ENCODE assay signal across 35 mouse cellular contexts in the genomic region with DNA sequence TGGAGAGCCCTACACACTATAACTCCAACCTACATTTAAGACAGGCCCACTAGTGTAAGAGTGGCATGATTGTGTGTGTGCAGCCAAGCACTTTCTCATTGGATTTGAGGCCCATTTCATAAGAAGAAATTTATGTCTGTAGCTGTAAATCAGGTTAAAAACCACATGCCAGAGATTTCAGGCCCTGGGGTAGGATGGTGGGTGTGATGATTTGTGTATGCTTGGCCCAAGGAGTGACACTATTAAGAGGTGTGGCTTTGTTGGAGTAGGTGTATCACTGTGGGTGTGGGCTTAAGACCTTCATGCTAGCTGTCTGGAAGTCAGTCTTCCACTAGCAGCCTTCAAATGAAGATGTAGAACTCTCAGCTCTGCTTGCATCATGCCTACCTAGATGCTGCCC.
"Had no signal": no experiment of that assay in that cellular context is flagged by ENCODE, and none has a peak within 500 bp of the region (broad histone marks: within the 10 kb centered on the region; RNA-seq: fewer than 3 reads in every experiment).

No protein-coding gene starts in this region.

- H3K9ac ChIP-seq: heart, embryonic 12.5 days; heart, embryonic 13.5 days; heart, embryonic 15.5 days; hindbrain, embryonic 12.5 days; hindbrain, embryonic 13.5 days; hindbrain, embryonic 14.5 days; hindbrain, embryonic 15.5 days; intestine, embryonic 15.5 days; kidney, embryonic 15.5 days had no signal

- H3K4me3 ChIP-seq: heart, embryonic 10.5 days; heart, embryonic 12.5 days; heart, embryonic 13.5 days; heart, embryonic 15.5 days; hindbrain, embryonic 10.5 days; hindbrain, embryonic 12.5 days; hindbrain, embryonic 13.5 days; hindbrain, embryonic 15.5 days; intestine, embryonic 15.5 days; kidney, embryonic 15.5 days; layer of hippocampus, adult 2 months had no signal

- DNase-seq: heart, postnatal 10 days; heart, postnatal 14 days; heart, postnatal 36 days; heart, postnatal 4 days; kidney, adult 11 months; kidney, adult 18-20 months; kidney, adult 2 months; kidney, adult 8-10 months; kidney, adult 9 months; kidney, postnatal 10 days; kidney, postnatal 14 days; kidney, postnatal 25 days; kidney, postnatal 36 days; kidney, postnatal 4 days; layer of hippocampus, adult 9-11 months; layer of hippocampus, postnatal 36 days had no signal

- H3K4me2 ChIP-seq: heart, embryonic 11.5 days; heart, embryonic 12.5 days; heart, embryonic 13.5 days; heart, embryonic 15.5 days; hindbrain, embryonic 12.5 days; hindbrain, embryonic 13.5 days; hindbrain, embryonic 14.5 days; hindbrain, embryonic 15.5 days; intestine, embryonic 15.5 days; kidney, embryonic 15.5 days had no signal

- H3K36me3 ChIP-seq: heart, embryonic 10.5 days; heart, embryonic 12.5 days; heart, embryonic 13.5 days; heart, embryonic 15.5 days; hindbrain, embryonic 10.5 days; hindbrain, embryonic 12.5 days; hindbrain, embryonic 13.5 days; hindbrain, embryonic 15.5 days; intestine, embryonic 15.5 days; kidney, embryonic 15.5 days had no signal

- ATAC-seq: hindbrain, embryonic 16.5 days; hindbrain, postnatal 0 days; inflammation-experienced regulatory T-cells, adult 6 months; intestine, embryonic 15.5 days; intestine, embryonic 16.5 days; intestine, postnatal 0 days had no signal

- H3K9me3 ChIP-seq: heart, embryonic 10.5 days; heart, embryonic 12.5 days; heart, embryonic 13.5 days; heart, embryonic 15.5 days; hindbrain, embryonic 10.5 days; hindbrain, embryonic 12.5 days; hindbrain, embryonic 13.5 days; hindbrain, embryonic 15.5 days; intestine, embryonic 15.5 days; kidney, embryonic 15.5 days had no signal

- H3K4me1 ChIP-seq: hindbrain, embryonic 12.5 days; hindbrain, embryonic 13.5 days; hindbrain, embryonic 15.5 days; kidney, embryonic 15.5 days had no signal

- H3K27ac ChIP-seq: heart, embryonic 10.5 days; heart, embryonic 13.5 days; heart, embryonic 15.5 days; hindbrain, embryonic 10.5 days; hindbrain, embryonic 12.5 days; hindbrain, embryonic 13.5 days; hindbrain, embryonic 14.5 days; hindbrain, embryonic 15.5 days; hindbrain, postnatal 0 days; intestine, embryonic 15.5 days; kidney, embryonic 15.5 days; kidney, postnatal 0 days; layer of hippocampus, adult 2 months had no signal

- H3K27me3 ChIP-seq: heart, embryonic 12.5 days; heart, embryonic 13.5 days; heart, embryonic 15.5 days; hindbrain, embryonic 12.5 days; hindbrain, embryonic 13.5 days; hindbrain, embryonic 15.5 days; intestine, embryonic 15.5 days; kidney, embryonic 15.5 days had no signal
